Mouse (Mus musculus) midbrain, postnatal 0 days (tissue): ENCODE measurements around the gene Cdh24. TPM values are rescaled to one million over a fixed set of nuclear protein-coding genes. Genes with fewer than 3 reads are reported as not detected.

Source experiments
- ATAC-seq: fragments of 200-750 bp; cut with Nextera tagmentation; 2 replicates; pipeline ENCODE4 v1.8.0; 2017; ENCODE audit warnings: moderate number of reproducible peaks, mild to moderate bottlenecking, moderate TSS enrichment, moderate library complexity; ENCODE audit not compliant: low FRiP score
- DNase-seq: peaks from one replicate; pipeline ENCODE4 v3.0.0-alpha.2; 2015; ENCODE audit warnings: low spot score
- H3K27ac ChIP-seq: fragments of 300-500 bp; sonication (generic); 2 replicates; pipeline ENCODE4 v1.5.1; 2014; ENCODE audit warnings: low read depth, mild to moderate bottlenecking, low read length, mixed read lengths
- H3K27me3 ChIP-seq: fragments of 300-500 bp; sonication (generic); 2 replicates; pipeline ENCODE4 v1.6.1; 2014; ENCODE audit warnings: low read length, control low read depth, mixed read lengths; ENCODE audit not compliant: insufficient read depth
- H3K36me3 ChIP-seq: fragments of 300-500 bp; sonication (generic); 2 replicates; pipeline ENCODE4 v1.6.1; 2014; ENCODE audit warnings: low read length, control low read depth, mixed read lengths; ENCODE audit not compliant: insufficient read depth
- H3K4me1 ChIP-seq: fragments of 300-500 bp; sonication (generic); 2 replicates; pipeline ENCODE4 v1.6.1; 2014; ENCODE audit warnings: mild to moderate bottlenecking, control low read depth, antibody characterized with exemption, low read length, mixed read lengths; ENCODE audit not compliant: insufficient read depth
- H3K4me2 ChIP-seq: fragments of 300-500 bp; sonication (generic); 2 replicates; pipeline ENCODE4 v1.6.1; 2014; ENCODE audit warnings: low read depth, mild to moderate bottlenecking, low read length, mixed read lengths; ENCODE audit not compliant: poor library complexity, severe bottlenecking
- H3K4me3 ChIP-seq: fragments of 300-500 bp; sonication (generic); 2 replicates; pipeline ENCODE4 v1.5.1; 2014; ENCODE audit warnings: low read depth, mild to moderate bottlenecking, low read length, moderate library complexity
- H3K9ac ChIP-seq: fragments of 300-500 bp; sonication (generic); replicated peaks from 2 replicates; pipeline ENCODE4 v1.6.1; 2014; ENCODE audit warnings: mild to moderate bottlenecking, low read length, moderate library complexity, mixed read lengths; ENCODE audit not compliant: poor library complexity, severe bottlenecking
- H3K9me3 ChIP-seq: fragments of 300-500 bp; sonication (generic); 2 replicates; pipeline ENCODE4 v1.6.1; 2016; ENCODE audit warnings: low read length, control low read depth
- CTCF ChIP-seq: IDR thresholded peaks from 2 replicates; pipeline ENCODE4 v1.5.1; 2016; ENCODE audit warnings: antibody characterized with exemption, mild to moderate bottlenecking
- WGBS: fragments of 180-500 bp; shearing (Covaris S2); extraction: QIAGEN DNeasy Blood & Tissue Kit; methylation state at CpG from one replicate; pipeline ENCODE4 v1.1.7; 2014; 5-methylcytosine and 5-hydroxymethylcytosine counted together
- polyA plus RNA-seq: library from polyadenylated mRNA; unstranded; fragments of >200 nt; fragmentation: Nextera tagmentation; extraction: Ambion mirVana; gene quantifications from 2 replicates; pipeline ENCODE4 v1.2.1, GENCODE M21; 2015
- total RNA-seq: library from RNA; depleted of rRNA; stranded (reverse); fragments of >200 nt; gene quantifications from 2 replicates; pipeline ENCODE4 v1.2.3, GENCODE M21; 2014

The Cdh24 gene
- total and polyA plus RNA-seq, 2 experiments from 2014 or later = 9.0 to 49.7 TPM

- TF ChIP-seq CTCF = no peak
- Histone ChIP-seq H3K4me1 (no peaks in the 10 kb centered on the region), H3K4me2 (no peak overlapping the region), H3K27ac (no peak overlapping the region), H3K36me3 (peaks cover 34% of the 10 kb centered on the region), H3K9me3 (no peaks in the 10 kb centered on the region), H3K4me3 (no peak overlapping the region), H3K27me3 (no peaks in the 10 kb centered on the region), H3K9ac (no peak overlapping the region)
- 71% methylated on average over 11 of the region's 11 CpGs for WGBS
- ATAC-seq (0 out of 2 replicates have a peak, but pooled peaks have one; percentile 31), DNase-seq (no peak)
Measured at GRCm38 (mm10) chr14:54630583-54631239, 10.5 kb downstream of the Cdh24 start.

- TF ChIP-seq CTCF = no peak
- H3K36me3 ChIP-seq = peaks cover 32% of the 10 kb centered on the region
- DNase-seq = no peak
- no peak overlapping the region for H3K4me2 ChIP-seq
- H3K4me3 ChIP-seq = no peak overlapping the region
- no peak overlapping the region for H3K9ac ChIP-seq
- no peaks in the 10 kb centered on the region for H3K9me3 ChIP-seq
- no peaks in the 10 kb centered on the region for H3K4me1 ChIP-seq
- WGBS = 92% methylated on average over 2 of the region's 2 CpGs
- ATAC-seq = no peak
- H3K27ac ChIP-seq = no peak overlapping the region
- no peaks in the 10 kb centered on the region for H3K27me3 ChIP-seq
Measured at GRCm38 (mm10) chr14:54629797-54630196, 11.4 kb downstream of the Cdh24 start.

- H3K9me3 ChIP-seq = no peaks in the 10 kb centered on the region
- peaks cover 27% of the 10 kb centered on the region for H3K36me3 ChIP-seq
- no peak overlapping the region for H3K4me3 ChIP-seq
- H3K9ac ChIP-seq = no peak overlapping the region
- no peak for ATAC-seq
- no peak for DNase-seq
- no peak overlapping the region for H3K27ac ChIP-seq
- no peaks in the 10 kb centered on the region for H3K4me1 ChIP-seq
- no peak overlapping the region for H3K4me2 ChIP-seq
- TF ChIP-seq CTCF = no peak
- H3K27me3 ChIP-seq = no peaks in the 10 kb centered on the region
- WGBS = 84% methylated on average over 5 of the region's 5 CpGs
Measured at GRCm38 (mm10) chr14:54628103-54628502, 13.1 kb downstream of the Cdh24 start.

GRCm38 (mm10) chr14:54624976-54625375 is 16.2 kb downstream of the Cdh24 start:
- H3K27me3 ChIP-seq = no peaks in the 10 kb centered on the region
- no peaks in the 10 kb centered on the region for H3K9me3 ChIP-seq
- H3K4me3 ChIP-seq = no peak overlapping the region
- no peaks in the 10 kb centered on the region for H3K4me1 ChIP-seq
- 71% methylated on average over 10 of the region's 10 CpGs for WGBS
- no peak overlapping the region for H3K27ac ChIP-seq
- TF ChIP-seq CTCF = no peak
- no peaks in the 10 kb centered on the region for H3K36me3 ChIP-seq
- no peak overlapping the region for H3K9ac ChIP-seq
- DNase-seq = no peak
- no peak overlapping the region for H3K4me2 ChIP-seq
- ATAC-seq = no peak

- Histone ChIP-seq H3K27ac (no peak overlapping the region), H3K9me3 (no peaks in the 10 kb centered on the region), H3K4me1 (no peaks in the 10 kb centered on the region), H3K36me3 (no peaks in the 10 kb centered on the region), H3K4me3 (no peak overlapping the region), H3K9ac (no peak overlapping the region), H3K4me2 (no peak overlapping the region), H3K27me3 (no peaks in the 10 kb centered on the region)
- DNase-seq = no peak
- 85% methylated on average over 6 of the region's 6 CpGs for WGBS
- no peak for TF ChIP-seq CTCF
- no peak for ATAC-seq
Measured at GRCm38 (mm10) chr14:54623334-54623733, 17.8 kb downstream of the Cdh24 start.

GRCm38 (mm10) chr14:54621133-54621532 is 20.0 kb downstream of the Cdh24 start, which contains the start of gene Psmb11:
Gene Psmb11 (plus strand): TSS chr14:54621433.
- Histone ChIP-seq H3K4me3 (no peak within 1 kb of the TSS), H3K4me2 (no peak within 1 kb of the TSS), H3K27ac (no peak within 1 kb of the TSS), H3K9me3 (no peaks in the 10 kb centered on the region), H3K27me3 (no peaks in the 10 kb centered on the region), H3K36me3 (no peaks in the 10 kb centered on the region), H3K9ac (no peak within 1 kb of the TSS), H3K4me1 (0 out of 2 replicates have a peak, but pooled peaks cover 3% of the 10 kb centered on the region)
- WGBS = 97% methylated on average over 1 of the region's 1 CpGs
- ATAC-seq = no peak
- TF ChIP-seq CTCF = no peak
- DNase-seq = no peak
